Mouse (Mus musculus): ENCODE measurements around the gene Nploc4.

DNA sequence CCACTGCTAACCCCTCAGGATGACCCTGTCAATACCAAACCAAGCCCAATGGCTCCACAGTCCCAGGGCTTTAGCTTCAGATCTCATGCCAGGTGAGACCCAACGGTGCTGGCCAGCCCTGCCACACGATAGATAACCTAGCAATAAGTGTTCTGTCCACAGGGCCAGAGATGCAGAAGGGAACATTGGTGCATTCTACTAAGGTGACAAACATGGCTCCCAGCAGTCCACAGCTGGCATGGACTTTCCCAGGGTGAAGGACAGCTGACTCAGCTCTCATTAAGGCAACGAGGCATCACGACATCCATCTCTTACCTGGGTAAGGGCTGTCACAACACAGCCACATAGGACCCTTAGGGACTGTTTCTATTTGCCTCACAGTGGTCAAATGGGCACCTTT is 56.4 kb downstream of the Nploc4 start:
- TF ChIP-seq CTCF (conservative IDR thresholded peaks at IDR 0.05; ENCODE audit: low read length): no peak
- no peak for TF ChIP-seq POU5F1 (IDR thresholded peaks at IDR 0.05; ENCODE audit: borderline replicate concordance, low read length)
- no peak for TF ChIP-seq NANOG (IDR thresholded peaks at IDR 0.05; ENCODE audit: borderline replicate concordance, low read length)

Data from E14TG2a.4 (cell line).